Mouse (Mus musculus): ENCODE measurements at regions not wholly inside any gene's neighbourhood (a gene's known extent, or its start where the extent isn't known, plus 50 kb on each side); places are given as distances from the start of the nearest gene placed in this dataset.

DNA sequence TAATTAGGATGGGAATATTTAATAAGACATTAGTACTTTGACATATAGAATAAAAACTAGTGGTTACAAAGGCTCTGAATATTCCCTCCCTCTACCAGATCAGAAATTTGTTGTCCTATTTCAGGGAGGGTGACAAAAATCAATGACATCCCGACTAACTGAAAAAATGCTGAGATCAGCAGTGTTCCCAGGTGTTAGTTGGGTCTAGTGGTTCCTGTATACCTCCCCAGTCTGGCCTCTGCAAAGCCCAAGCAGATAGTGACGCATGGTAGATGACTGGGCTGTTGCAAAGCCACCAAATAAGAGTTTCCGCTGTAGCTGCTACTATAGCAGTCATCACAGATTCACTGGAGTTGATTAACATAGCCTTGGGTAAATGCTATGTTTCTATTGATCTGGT, 59.9 kb upstream of the Gm4791 start:
- ATAC-seq (replicated peaks in 1 of 2; ENCODE audit: insufficient read depth in 1 of 2, low FRiP score in 2 of 2, low TSS enrichment in 1 of 2, low read depth in 1 of 2, poor library complexity in 2 of 2, severe bottlenecking in 2 of 2), result no peak

DNA sequence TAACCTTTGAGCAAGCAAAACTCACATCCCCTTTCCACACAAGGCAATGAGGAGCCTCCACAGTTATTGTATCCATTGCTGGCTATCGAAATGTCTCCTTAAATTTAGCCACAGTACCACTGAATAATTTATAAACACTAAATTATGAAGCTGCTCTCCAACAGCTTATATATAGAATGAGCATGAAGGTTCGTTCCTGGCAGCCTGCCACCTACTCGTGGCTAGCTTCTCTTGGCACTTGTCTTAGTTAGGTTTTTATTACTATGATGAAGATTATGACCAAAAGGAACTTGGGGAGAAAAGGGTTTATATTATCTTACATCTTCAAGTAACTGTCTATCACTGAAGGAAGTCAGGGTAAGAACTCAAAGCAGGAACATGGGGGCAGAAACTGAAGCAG, 72.9 kb upstream of the Gm4791 start:
- no peak for ATAC-seq (replicated peaks in 1 of 2; ENCODE audit: insufficient read depth in 1 of 2, low FRiP score in 2 of 2, low TSS enrichment in 1 of 2, low read depth in 1 of 2, poor library complexity in 2 of 2, severe bottlenecking in 2 of 2)

DNA sequence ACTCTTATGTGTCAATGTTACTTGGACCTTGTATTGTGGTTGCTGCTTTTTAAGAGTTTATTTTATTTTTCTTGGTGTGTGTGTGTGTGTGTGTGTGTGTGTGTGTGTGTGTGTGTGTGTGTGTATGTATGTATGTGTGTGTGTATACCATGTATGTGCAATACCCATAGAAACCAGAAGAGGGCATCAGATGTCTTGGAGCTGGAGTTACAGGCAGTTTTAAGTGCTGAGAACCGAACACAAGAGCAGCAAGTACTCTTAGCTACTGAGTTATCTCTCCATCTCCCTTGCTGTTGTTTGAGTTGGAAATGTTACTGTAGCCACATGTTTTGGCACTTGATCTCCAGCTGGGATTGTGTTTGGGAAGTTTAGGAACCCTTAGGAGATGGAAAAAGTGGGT, 78.5 kb upstream of the Gm4791 start:
- no peak for ATAC-seq (replicated peaks in 1 of 2; ENCODE audit: insufficient read depth in 1 of 2, low FRiP score in 2 of 2, low TSS enrichment in 1 of 2, low read depth in 1 of 2, poor library complexity in 2 of 2, severe bottlenecking in 2 of 2)

DNA sequence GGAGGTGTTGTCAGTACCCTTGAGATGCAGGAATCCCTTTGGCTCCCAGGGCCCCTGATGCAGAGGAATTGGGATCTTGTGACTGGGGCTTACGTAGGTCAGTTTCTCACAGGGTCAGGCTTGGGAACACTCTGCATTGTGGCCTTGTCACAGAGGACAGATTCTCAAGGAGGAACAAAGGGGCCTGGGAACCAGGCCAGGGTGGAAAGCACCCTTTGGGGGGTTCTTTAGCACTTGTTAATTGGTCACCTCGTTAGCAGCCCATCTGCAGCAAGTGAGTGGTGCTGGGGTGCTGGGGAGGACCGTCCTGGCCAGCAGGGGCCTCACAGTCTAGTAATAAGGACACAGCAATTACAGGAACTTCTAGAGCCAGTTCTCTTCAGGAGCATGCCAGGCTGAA, 85.3 kb upstream of the Gm4791 start:
- ATAC-seq (replicated peaks in 1 of 2; ENCODE audit: insufficient read depth in 1 of 2, low FRiP score in 2 of 2, low TSS enrichment in 1 of 2, low read depth in 1 of 2, poor library complexity in 2 of 2, severe bottlenecking in 2 of 2), result no peak

DNA sequence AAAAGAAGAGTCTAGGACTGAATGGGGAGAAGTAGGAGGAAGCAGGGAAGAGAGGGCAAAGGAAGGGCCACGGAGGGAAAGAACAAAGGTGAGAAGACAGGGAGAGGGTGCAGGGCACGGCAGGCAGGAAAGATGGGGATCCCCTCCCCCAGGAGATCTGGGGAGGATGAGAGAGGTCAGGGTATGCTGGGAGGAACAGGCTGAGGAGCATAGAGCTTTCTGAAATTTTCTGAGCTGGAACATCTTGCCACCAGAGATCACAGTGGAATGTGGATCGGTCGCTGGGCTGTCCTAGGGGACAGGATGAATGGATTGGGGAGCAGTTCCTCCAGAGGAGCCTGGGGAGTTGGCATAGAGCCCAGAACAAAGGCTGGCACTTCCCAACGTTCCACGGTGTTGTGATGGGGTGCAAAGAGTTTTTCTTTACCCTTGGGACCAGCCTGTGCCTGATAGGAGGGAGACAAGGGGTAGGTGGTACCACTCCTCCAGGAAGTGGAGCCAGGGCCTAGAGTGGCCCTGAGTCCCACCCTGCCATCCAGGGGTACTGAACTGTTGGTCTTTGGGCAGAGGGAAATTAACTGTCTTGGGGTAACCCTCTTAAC, 89.0 kb upstream of the Gm4791 start:
- ATAC-seq (replicated peaks in 1 of 2; ENCODE audit: insufficient read depth in 1 of 2, low FRiP score in 2 of 2, low TSS enrichment in 1 of 2, low read depth in 1 of 2, poor library complexity in 2 of 2, severe bottlenecking in 2 of 2), result no peak

DNA sequence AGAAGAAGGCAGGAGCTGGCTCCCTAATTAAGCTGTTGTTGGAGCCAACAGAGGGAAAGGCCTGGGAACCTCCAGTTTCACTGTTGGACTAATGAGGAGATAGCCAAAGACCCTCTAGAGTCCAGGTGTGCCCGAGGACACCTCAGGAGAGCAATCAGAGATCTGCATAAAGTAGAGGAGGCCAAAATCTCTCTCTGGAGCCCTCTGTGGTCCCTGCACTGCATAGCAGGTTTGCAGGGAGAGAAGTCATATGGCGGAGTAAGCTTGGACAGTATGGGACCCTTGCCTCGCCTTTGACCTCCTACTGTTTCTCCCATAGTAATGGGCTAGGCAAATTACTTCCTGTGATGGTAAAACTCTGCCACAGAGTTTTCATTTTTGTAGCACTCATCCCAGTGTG, 93.5 kb upstream of the Gm4791 start:
- ATAC-seq (replicated peaks in 1 of 2; ENCODE audit: insufficient read depth in 1 of 2, low FRiP score in 2 of 2, low TSS enrichment in 1 of 2, low read depth in 1 of 2, poor library complexity in 2 of 2, severe bottlenecking in 2 of 2), result no peak

GRCm38 (mm10) chr9:46903491-46904220, 94.9 kb upstream of the Gm4791 start:
- no peak for ATAC-seq (replicated peaks in 1 of 2; ENCODE audit: insufficient read depth in 1 of 2, low FRiP score in 2 of 2, low TSS enrichment in 1 of 2, low read depth in 1 of 2, poor library complexity in 2 of 2, severe bottlenecking in 2 of 2)

DNA sequence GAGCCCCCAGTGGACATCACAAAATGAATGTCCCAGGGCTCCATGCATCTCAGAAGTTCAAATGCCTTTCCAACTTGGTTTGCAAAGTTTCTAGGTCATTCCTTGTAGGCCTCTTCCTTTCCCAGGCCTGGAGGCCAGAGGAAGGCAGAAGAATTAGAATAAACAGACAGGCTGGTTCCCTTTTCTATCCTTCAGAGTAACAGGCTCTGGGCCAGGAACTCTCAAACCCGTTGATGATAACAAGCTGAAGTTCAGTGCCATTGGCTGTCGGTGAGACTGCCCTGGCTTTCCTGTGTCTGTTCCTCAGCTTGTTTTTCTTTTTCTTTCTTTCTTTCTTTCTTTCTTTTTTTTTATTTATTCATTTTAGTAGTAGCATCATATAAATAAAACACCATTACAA, 99.3 kb upstream of the Gm4791 start:
- no peak for ATAC-seq (replicated peaks in 1 of 2; ENCODE audit: insufficient read depth in 1 of 2, low FRiP score in 2 of 2, low TSS enrichment in 1 of 2, low read depth in 1 of 2, poor library complexity in 2 of 2, severe bottlenecking in 2 of 2)

- ATAC-seq (replicated peaks in 1 of 2; ENCODE audit: insufficient read depth in 1 of 2, low FRiP score in 2 of 2, low TSS enrichment in 1 of 2, low read depth in 1 of 2, poor library complexity in 2 of 2, severe bottlenecking in 2 of 2), result no peak
Measured at GRCm38 (mm10) chr9:46898120-46898519, 100.4 kb upstream of the Gm4791 start.

- ATAC-seq (replicated peaks in 1 of 2; ENCODE audit: insufficient read depth in 1 of 2, low FRiP score in 2 of 2, low TSS enrichment in 1 of 2, low read depth in 1 of 2, poor library complexity in 2 of 2, severe bottlenecking in 2 of 2), result no peak
Measured at GRCm38 (mm10) chr9:46891829-46892228, 106.7 kb upstream of the Gm4791 start.

- no peak for ATAC-seq (replicated peaks in 1 of 2; ENCODE audit: insufficient read depth in 1 of 2, low FRiP score in 2 of 2, low TSS enrichment in 1 of 2, low read depth in 1 of 2, poor library complexity in 2 of 2, severe bottlenecking in 2 of 2)
Measured at GRCm38 (mm10) chr9:46889933-46890662, 108.4 kb upstream of the Gm4791 start.

DNA sequence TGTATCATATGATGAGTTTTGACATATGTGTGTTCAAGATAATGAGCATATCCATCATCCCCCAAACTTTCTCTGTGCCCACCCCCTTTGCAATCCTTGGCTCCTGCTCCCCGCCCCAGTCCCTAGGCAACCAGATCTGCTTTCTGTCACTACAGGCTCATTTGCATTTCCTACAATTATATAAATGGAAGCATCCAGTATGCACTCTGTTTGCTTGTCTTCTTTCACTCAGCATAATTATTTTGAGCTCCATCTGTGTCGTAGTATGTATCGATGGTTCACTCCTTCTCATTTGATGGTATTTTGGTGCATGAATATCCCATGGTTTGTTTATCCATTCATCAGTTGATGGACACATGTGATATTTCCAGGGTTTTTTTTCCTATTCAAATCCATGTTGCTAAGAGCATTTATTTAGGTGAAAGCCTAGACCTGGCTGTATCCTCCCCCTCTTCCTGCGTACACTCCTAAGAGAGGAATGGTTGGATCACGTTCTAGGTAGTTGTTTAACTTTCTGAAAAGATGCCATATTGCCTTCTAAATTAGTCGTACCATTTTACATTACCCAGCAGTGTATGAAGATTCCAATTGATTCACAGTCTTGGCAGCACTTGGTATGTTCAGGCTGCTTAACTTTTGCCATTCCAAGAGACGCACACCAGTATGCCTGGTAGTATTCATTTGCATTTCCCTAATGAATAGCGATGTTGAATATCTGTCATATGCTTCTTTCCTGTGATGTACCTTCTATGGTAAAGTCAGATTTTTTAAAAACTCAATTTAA, 127.1 kb upstream of the Gm4791 start:
- ATAC-seq (replicated peaks in 1 of 2; ENCODE audit: insufficient read depth in 1 of 2, low FRiP score in 2 of 2, low TSS enrichment in 1 of 2, low read depth in 1 of 2, poor library complexity in 2 of 2, severe bottlenecking in 2 of 2), result no peak

DNA sequence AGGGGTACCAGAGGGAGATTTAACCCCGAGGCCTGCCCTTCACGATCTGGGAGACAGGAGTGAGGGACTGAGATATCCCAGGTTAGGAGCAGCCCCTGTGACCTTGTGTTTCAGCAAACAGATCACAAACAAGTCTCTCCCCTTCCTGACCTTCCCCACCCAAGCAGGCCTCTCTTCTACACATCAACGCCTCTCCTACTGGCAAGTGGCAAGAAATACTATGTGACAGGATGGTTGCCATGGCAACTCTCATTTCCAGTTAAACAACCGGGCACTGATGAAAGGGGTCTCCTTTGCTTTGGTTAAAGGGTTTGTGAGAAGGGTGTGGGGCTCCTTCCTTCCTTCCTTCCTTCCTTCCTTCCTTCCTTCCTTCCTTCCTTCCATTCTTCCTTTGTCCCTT, 134.6 kb upstream of the Gm4791 start:
- no peak for ATAC-seq (replicated peaks in 1 of 2; ENCODE audit: insufficient read depth in 1 of 2, low FRiP score in 2 of 2, low TSS enrichment in 1 of 2, low read depth in 1 of 2, poor library complexity in 2 of 2, severe bottlenecking in 2 of 2)

- ATAC-seq (replicated peaks in 1 of 2; ENCODE audit: insufficient read depth in 1 of 2, low FRiP score in 2 of 2, low TSS enrichment in 1 of 2, low read depth in 1 of 2, poor library complexity in 2 of 2, severe bottlenecking in 2 of 2), result no peak
Measured at GRCm38 (mm10) chr9:46851753-46852152, 146.8 kb upstream of the Gm4791 start.

GRCm38 (mm10) chr9:46851336-46851735, 147.2 kb upstream of the Gm4791 start:
- ATAC-seq (replicated peaks in 1 of 2; ENCODE audit: insufficient read depth in 1 of 2, low FRiP score in 2 of 2, low TSS enrichment in 1 of 2, low read depth in 1 of 2, poor library complexity in 2 of 2, severe bottlenecking in 2 of 2), result no peak

GRCm38 (mm10) chr9:46845276-46845675, 153.3 kb upstream of the Gm4791 start:
- ATAC-seq (replicated peaks in 1 of 2; ENCODE audit: insufficient read depth in 1 of 2, low FRiP score in 2 of 2, low TSS enrichment in 1 of 2, low read depth in 1 of 2, poor library complexity in 2 of 2, severe bottlenecking in 2 of 2), result no peak

- no peak for ATAC-seq (replicated peaks in 1 of 2; ENCODE audit: insufficient read depth in 1 of 2, low FRiP score in 2 of 2, low TSS enrichment in 1 of 2, low read depth in 1 of 2, poor library complexity in 2 of 2, severe bottlenecking in 2 of 2)
Measured at GRCm38 (mm10) chr9:46843781-46844180, 154.8 kb upstream of the Gm4791 start.

GRCm38 (mm10) chr9:46841571-46841970, 157.0 kb upstream of the Gm4791 start:
- no peak for ATAC-seq (replicated peaks in 1 of 2; ENCODE audit: insufficient read depth in 1 of 2, low FRiP score in 2 of 2, low TSS enrichment in 1 of 2, low read depth in 1 of 2, poor library complexity in 2 of 2, severe bottlenecking in 2 of 2)
